Mouse (Mus musculus) cerebellum, adult 2 months (tissue): ENCODE measurements around the gene Vps26b.

Experiments
- CTCF ChIP-seq: fragments of 200-500 bp; IDR thresholded peaks from 2 replicates; pipeline ENCODE4 v1.5.1; 2011; ENCODE audit warnings: low read depth, mild to moderate bottlenecking, control low read depth, low read length, moderate library complexity, borderline replicate concordance; ENCODE audit not compliant: insufficient read depth
- POLR2A ChIP-seq: fragments of 200-500 bp; IDR thresholded peaks from 2 replicates; pipeline ENCODE4 v1.6.1; 2011; ENCODE audit warnings: low read length, control low read depth, borderline replicate concordance; ENCODE audit not compliant: insufficient read depth

- TF ChIP-seq CTCF (no peak), POLR2A (no peak)
Observed at GRCm38 (mm10) chr9:27049492-27049891, 19.6 kb upstream of the Vps26b start.
